Mouse (Mus musculus) left cerebral cortex, postnatal 10 days (tissue): ENCODE measurements around the gene Tc2n. TPM values are rescaled to one million over a fixed set of nuclear protein-coding genes. Genes with fewer than 3 reads are reported as not detected.

Experiments used
- DNase-seq, 2 experiments: peaks; one replicate each; pipeline ENCODE4 v3.0.0; 2021 to 2022; ENCODE audit warnings: low spot score in 2 of 2, mixed read lengths in 1 of 2; ENCODE audit errors: extremely low spot score in 1 of 2
- intact Hi-C: fragments of 180-260 bp; cut with DNase I; formaldehyde crosslinking; loops from one replicate; pipeline ENCODE4 v1.15.1; 2025
- total RNA-seq, 2 experiments: library from RNA; stranded (reverse); gene quantifications; 2 replicates each; pipeline ENCODE4 v1.2.3; 2021

Tc2n gene
- total RNA-seq: under 1 TPM; 0.24 to 0.51 TPM

DNA sequence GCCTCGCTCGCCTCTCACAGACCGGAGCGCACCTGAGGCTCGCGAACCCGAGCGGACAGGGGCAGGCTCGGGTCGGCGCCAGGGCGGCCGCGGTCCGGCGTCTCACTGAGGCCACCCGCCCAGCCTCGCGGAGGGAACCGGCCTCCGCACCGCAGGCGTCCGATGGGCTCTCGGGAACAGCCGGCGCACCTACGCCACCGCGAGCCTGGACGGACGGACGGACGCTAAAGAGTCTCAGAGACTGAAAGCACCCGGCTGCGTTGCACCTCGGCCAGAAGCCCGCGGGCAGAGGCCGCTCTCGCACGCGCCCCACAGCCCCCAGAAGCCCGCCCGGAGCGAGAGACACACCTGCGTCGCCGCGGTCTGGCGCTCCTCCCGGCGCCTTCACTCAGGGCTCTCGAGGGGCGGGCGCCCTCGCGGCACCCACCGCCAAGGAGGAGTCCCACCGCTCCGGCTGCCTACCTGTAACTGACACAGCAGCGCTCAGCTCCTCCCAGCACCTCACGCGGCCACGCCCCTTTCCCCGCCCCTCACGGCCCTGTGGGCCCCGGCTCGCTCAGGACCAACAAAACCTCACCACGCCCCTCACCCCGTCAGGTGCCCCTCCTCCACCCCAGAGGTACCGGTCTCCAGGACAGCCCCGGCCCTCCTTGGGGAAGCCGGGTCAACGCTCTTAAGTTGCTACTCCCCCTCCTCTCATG is at the start of gene Tc2n:
TSS of gene Tc2n (minus strand) at position 470 of the 701 bp plus-strand sequence.
- intact Hi-C loops: no loop called here
- DNase-seq: peak in 1 of 2 experiments; percentile 66

DNA sequence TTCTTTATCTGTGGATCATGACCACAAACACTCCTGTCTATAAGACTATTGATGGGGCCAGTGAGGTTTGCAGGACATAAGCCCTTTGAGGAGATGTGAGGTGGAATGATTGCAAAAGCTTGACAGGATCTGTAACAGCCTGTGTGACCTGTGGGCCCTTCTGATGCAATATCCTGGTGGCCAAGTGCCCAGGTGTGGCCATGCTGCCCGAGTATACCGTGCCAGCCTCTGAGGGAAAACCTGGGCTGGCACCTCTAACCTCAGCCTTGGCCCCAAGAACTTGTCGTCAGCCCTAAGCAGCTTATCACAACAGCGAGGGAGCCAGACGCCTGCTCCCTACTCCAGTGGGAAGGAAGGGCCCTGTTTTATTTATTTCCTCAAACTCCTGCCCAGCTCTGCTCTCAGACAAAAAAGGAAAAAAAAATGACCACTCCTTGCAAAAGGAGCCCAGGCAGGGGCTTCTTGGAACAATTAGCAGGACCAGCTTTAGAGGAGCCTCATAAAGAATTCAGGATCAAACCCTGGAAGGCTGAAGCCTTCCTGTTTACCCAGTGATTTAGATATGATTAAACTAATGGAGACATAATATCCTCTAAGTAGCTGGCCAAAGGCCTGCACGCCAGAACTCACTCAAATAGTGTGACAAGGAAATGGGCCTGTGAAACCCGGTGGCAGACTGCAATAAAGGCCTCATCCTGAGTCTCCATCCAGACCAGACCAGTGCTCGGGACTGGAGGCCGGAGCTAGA is 49.2 kb upstream of the Tc2n start:
- intact Hi-C loops: no loop called here
- peak in 1 of 2 experiments; percentile 23 for DNase-seq

DNA sequence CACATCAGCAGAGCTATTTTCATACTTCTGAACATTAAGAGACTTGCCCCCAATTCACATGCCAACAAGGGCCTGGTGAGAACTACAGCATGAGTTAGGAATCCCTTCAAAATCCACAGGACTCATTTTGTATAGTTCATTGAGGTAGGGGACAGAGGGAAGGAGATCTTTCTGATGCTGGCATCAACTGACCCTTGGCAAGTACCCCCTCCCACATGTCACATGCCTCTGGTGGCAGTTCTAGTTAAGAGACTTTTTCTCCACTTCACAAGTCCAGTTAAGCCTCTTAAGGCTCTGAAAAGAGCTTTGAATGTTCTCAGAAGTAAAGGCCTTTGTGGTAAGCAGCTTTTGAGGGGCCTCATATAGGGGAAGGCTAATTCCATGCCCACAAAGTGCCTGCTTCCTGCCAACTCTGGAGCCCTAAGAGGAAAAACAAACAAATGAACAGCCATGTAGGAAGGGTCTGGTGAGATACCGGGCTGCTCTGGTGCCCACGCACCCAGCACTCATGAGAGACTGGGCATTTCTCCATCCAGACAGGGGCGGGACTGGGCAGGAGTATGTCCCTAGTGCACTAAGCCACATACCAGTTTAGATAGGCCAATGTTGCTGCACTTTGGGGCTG is 48.0 kb upstream of the Tc2n start:
- DNase-seq: no peak
- intact Hi-C loops: no loop called here

DNA sequence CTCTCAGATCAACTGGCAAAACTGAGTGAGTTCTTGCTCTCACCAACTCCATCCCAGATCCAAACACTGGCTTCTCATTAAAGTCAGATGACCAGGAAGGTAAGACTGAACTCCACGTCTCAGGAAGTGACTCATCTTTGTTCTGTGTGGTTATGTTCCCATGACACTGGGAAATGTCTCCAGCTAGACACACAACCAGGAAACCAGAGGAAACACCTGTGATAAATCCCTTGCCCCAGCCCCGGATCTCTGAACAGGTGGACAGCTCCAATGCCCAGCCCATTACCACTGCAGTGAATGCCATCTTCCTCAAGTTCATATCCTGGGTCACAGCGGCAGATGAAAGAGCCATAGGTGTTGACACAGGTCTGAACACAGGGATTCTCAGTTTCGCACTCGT is 46.5 kb upstream of the Tc2n start:
- intact Hi-C loops: no loop called here
- DNase-seq: no peak

DNA sequence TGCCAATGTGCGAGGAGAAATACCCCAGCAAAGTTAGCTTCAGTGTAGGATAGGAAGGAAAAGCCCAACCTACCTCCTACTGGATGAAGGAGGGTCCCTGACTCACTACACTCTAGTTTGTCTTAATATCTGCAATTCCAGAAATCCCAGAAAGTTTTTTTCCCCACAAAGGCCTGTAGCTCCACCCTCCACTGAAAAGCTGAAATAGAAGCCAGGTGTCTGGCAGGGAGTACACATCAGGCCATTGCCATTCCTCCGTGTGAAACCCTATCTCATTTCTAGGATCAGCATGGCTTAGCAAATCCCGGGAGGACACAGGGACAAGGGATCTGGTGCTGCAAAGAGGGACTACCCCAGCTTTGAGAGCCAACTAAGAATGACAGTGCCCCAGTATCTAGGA is 44.7 kb upstream of the Tc2n start:
- no peak for DNase-seq
- intact Hi-C loops: no loop called here

DNA sequence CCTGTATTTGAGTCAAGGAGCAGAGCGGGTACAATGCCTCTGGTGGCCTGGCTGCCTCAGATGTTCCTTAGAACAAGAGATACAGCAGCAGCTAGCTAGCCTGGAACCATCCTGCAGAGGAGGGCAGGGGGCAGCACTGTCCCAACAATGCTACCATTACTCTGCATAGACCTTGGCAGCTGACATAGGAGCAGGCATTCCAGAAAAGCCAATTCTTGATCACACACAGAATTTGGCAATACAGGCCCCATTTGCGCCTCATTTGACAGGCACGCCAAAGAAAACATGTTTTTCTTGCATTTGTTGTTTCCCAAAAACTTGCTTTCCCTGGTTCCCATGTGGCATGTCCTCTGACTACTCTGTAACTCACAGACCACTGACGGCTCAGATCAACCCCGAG is 43.7 kb upstream of the Tc2n start:
- intact Hi-C loops: no loop called here
- DNase-seq: no peak

DNA sequence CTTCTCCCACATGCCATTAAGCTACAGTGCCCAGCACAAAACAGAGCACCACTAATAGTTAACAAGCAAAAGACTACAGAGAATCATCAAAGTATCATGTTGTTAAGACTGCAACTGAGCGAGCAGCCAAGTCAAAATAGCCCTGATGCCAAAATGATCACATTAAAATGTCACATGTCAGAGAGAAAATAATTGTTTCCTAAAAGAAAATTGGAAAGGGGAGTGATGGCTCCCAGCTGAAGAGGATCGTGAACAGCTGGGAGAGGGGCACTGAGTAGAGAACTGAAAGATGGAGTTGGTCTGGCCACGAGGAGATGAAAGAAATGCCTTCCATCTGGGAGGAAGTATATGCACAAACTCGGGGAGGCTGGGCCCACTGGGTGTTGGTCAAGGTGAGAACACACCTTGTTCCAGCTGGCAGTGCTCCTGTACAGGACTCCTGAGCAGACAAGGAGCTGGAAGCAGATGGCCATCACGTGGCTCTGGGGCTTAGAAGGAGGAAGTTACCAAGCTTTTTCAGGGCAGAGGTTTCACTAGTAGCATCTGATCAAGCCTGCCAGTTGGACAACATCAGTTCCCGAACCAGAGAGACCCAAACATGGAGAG is 41.2 kb upstream of the Tc2n start:
- intact Hi-C loops: no loop called here
- DNase-seq: no peak

DNA sequence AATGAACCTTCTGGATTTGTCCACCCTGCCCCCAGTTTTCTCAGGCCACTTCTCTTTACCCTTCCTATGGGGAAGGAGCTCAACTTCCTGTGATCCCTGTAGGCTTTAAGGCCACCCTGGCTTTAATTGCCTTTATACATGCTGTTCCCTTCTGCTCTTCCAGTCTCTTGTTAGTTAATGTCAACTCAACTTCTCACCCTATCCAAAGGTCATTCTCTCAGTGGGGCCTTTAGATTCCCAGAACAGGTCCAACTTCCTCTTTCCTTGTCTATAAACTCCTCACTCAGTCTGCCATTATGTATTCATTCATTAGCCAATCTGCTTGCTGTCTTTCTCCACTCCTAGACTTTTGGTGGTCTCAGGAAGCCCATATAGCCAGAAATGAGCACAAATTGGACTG is 40.4 kb upstream of the Tc2n start:
- intact Hi-C loops: no loop called here
- DNase-seq: no peak

DNA sequence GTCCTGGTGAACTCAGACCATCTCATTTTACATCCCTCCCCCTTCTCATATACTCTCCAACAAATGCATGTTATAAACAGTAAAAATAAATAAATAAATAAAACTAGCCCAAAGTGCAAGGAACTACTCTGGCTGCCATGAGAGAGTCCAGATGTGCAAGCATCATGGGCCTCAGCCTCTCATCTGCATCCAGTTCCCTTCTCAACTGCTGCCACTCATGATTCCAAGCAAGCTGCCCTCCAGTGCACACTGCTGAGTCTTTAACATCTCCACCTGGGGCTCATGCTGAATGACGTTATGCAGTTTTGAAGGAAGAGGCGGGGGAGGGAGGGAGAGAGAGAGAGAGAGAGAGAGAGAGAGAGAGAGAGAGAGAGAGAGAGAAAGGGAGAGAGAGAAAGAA is 24.1 kb upstream of the Tc2n start:
- DNase-seq: no peak
- intact Hi-C loops: no loop called here

DNA sequence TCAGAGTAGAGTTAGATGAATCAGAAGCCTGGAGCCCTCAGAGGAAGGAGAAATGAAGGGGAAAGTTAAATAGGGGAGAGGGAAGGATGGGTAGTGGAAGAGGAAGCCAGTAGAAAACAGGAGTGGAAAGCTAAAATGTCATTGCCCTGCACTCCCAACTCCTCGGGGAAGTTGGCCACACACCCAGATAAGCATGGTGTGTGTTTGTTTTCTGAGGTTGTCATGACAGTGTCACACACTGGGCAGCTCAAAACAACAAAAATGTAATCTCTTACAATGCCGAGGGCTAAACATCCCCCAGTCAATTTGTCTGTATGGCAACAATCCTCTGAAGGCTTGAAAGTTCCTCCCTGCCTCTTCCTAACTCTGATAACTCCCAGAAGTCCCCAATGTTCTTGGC is 22.2 kb upstream of the Tc2n start:
- no peak for DNase-seq
- intact Hi-C loops: no loop called here

DNA sequence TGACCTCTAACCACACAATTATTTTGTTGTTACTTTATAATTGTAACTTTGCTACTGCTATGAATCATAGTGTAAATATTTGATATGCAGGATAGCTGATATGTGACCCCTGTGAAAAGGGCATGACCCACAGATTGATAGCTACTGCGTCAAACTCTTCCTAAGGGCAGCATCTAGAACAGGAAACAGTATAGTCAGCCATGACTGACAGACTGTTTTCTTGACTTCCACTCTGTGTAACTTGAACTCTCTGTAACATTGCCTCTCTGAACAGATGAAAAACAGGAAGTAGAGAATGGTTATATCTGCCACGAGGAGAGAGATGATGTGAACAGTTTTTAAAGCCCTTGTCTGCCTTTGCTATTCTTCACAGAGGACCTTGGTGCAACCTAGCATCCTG is 21.7 kb upstream of the Tc2n start:
- intact Hi-C loops: no loop called here
- no peak for DNase-seq

DNA sequence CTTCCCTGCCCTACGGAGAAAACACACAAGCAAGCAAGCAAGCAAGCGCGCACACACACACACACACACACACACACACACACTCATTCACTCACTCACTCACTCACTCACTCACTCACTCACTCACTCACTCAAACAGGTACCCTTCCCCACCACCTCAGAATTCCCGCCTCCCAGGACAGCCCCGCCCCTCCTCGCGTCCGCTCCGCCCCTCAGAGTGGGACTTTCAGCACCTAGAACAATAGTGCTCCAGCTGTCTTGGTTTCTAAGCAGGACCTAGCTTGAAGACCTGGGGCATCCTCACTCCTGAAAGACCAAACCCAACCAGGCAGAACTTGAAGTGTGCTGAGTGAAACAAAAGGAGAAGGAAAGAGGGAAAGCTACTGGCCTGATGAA is 430 bp upstream of the Tc2n start:
- no peak for DNase-seq
- intact Hi-C loops: no loop called here

DNA sequence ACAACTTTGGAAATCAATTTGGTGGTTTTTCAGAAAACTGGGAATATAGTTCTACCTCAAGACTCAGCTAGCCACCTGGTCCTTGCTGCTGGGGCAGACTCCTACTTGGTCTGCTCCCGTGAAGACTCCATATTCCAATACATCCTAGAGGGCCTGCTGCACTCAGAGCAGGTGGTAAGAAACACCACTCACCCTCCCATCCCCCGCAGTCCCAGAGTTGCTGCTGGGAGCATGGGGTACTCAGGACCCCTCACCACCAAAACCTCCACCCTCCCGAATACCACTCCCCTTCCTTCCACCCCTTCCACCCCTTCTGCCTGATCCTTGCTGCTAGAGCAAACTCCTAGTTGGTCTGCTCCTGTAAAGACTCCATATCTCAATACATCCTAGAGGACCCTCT is 19.1 kb downstream of the Tc2n start:
- intact Hi-C loops: no loop called here

DNA sequence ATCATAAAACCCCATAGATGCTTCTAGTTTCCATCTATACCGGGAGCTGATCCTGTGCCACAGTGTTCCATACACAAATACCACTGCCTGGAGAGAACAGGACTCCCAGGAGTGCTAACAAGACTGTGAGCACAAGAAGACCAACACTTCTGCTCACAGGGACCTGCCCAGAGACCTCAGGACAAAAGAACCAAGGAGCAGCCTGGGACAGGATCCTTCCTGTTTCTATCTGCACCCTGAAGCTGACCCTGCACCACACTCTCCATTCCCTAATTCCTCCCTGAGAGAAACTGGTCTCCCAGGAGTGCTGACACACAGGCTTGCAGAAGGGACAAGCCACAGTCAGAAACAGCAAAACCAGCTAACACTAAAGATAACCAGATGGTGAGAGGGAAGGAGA is 21.8 kb downstream of the Tc2n start:
- intact Hi-C loops: no loop called here
- DNase-seq: no peak

More for the DNA sequence above, 19.1 kb downstream of the Tc2n start:
- no peak for DNase-seq

DNA sequence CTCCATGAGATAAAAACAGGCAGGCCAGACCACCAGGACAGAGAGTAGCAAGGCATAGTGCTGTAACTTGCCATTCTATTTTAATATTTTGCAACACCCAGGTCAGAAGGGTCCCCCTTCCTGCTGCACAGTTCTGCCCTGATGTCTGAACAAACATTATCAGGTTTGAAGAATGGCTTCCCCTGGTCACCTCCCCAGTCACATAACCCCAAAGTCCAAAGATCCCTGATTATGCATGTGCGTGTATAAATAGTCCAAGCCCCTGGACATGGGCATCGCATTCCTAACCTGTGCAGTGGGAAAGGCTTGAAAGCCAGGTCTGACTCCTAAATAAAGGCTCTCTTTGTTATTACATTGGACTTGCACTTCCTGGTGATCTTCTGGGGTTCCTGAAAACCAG is 37.8 kb downstream of the Tc2n start:
- no peak for DNase-seq
- intact Hi-C loops: no loop called here

DNA sequence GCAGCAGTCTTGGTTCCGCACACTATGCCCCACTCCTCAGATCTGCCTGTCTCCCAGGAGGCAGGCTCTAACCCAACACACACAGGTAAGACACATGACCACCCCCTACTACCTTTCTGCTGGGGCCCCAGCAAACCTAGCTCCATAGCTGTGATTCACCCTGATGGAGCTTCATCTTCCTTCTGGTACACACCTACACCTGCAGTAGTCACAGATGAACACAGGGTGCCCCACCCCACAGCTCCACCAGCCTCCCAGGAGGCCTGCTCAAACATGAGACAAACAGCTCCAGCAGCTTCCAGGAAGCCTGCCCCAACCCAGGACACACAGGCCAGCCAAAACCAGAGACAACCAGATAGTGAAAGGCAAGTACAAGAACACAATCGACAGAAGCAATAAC is 50.8 kb downstream of the Tc2n start:
- intact Hi-C loops: no loop called here
- DNase-seq: no peak

DNA sequence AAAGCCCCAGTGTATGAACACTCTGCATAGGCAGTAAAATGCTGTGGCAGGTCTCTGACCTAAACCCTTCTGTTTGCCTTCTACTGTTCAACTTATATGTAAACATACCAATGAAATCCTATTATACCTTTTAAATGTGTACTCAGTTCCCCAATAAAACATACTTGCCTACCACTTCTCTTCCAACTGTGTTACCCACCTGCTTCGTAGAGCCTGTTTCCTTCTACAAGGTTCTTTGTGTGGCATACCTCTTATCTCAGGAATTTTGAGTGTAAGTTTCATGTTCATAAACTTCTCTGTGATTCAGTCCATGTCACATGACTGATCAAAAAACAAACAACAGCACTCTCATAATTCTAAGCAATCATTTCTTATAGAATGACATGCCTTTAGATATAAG is 85.2 kb downstream of the Tc2n start:
- intact Hi-C loops: no loop called here
- no peak for DNase-seq

DNA sequence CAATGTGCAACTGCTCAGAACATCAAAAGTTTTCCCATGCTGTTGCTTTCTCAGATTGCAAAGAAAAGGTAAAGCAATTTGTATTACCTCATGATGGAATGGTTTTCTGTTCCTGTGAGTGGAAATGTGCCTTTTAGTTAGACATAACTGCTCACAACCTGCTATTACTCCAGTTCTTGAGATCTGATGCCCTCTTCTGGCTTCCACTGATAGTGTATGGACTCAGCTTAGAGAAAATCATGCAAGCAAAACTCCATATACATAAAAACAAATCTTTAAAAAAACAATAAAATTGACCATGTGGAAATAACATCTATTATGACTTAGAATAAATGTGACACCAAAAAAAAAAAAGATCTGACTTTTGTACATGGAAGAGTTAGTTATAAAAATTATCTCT is 111.7 kb downstream of the Tc2n start:
- intact Hi-C loops: loop anchor here (5.0 kb wide), 1 partner anchor 484 kb away; no protein-coding TSS in a partner anchor
- peak in 1 of 2 experiments; percentile 2 for DNase-seq
